Mouse (Mus musculus) CH12.LX (cell line): ENCODE results near the gene Tnfrsf18. TPM values are rescaled to one million over a fixed set of nuclear protein-coding genes. Genes with fewer than 3 reads are reported as not detected.

Source experiments
- DNase-seq: peaks from one replicate; pipeline ENCODE4 v3.0.0-alpha.2; 2013; ENCODE audit errors: extremely low read depth
- H3K27ac ChIP-seq: 2 replicates; pipeline ENCODE4 v1.5.1; 2012; ENCODE audit warnings: low read depth, mild to moderate bottlenecking, control low read depth, moderate library complexity; ENCODE audit not compliant: insufficient read depth
- H3K27me3 ChIP-seq: replicated peaks from 2 replicates; pipeline ENCODE3; 2012; ENCODE audit warnings: inconsistent platforms
- H3K36me3 ChIP-seq, 2 experiments: replicated peaks in 1 of 2; 2 replicates each; pipeline versions ENCODE3 to v1.6.1; 2012; ENCODE audit warnings: inconsistent platforms in 1 of 2, low read length in 1 of 2, mild to moderate bottlenecking in 1 of 2, mixed read lengths in 1 of 2, moderate library complexity in 1 of 2; ENCODE audit not compliant: control insufficient read depth in 1 of 2, insufficient read depth in 1 of 2
- H3K4me1 ChIP-seq, 2 experiments: 2 replicates each; pipeline ENCODE4 v1.6.1; 2012; ENCODE audit warnings: inconsistent platforms in 1 of 2, moderate library complexity in 1 of 2; ENCODE audit not compliant: insufficient read depth in 2 of 2, control insufficient read depth in 1 of 2
- H3K4me2 ChIP-seq: 2 replicates; pipeline ENCODE4 v1.6.1; 2012; ENCODE audit warnings: low read depth, mild to moderate bottlenecking, control low read depth; ENCODE audit not compliant: poor library complexity, insufficient read depth, severe bottlenecking
- H3K4me3 ChIP-seq, 3 experiments: fragments of 150-350 bp in 1 of 3; sonication (generic) in 1 of 3; replicated peaks in 1 of 3; 2 replicates each; pipeline versions ENCODE3 to v1.5.1; 2011 to 2012; ENCODE audit warnings: low read depth in 2 of 3, low read length in 2 of 3, mild to moderate bottlenecking in 2 of 3, moderate library complexity in 2 of 3, control low read depth in 1 of 3, improper control_type of control experiment in 1 of 3, inconsistent platforms in 1 of 3, mixed read lengths in 1 of 3; ENCODE audit not compliant: poor library complexity in 1 of 3
- H3K79me2 ChIP-seq: replicated peaks from 2 replicates; pipeline ENCODE4 v1.6.1; 2012; ENCODE audit warnings: mild to moderate bottlenecking, moderate library complexity; ENCODE audit not compliant: control insufficient read depth, poor library complexity, insufficient read depth, severe bottlenecking; ENCODE audit errors: extremely low read depth
- H3K9ac ChIP-seq: 2 replicates; pipeline ENCODE4 v1.6.1; 2012; ENCODE audit warnings: low read depth, mild to moderate bottlenecking, control low read depth, moderate library complexity; ENCODE audit not compliant: insufficient read depth
- H3K9me3 ChIP-seq: replicated peaks from 2 replicates; pipeline ENCODE3; 2012; ENCODE audit warnings: low read length, inconsistent platforms, mixed read lengths
- CHD2 ChIP-seq: IDR thresholded peaks from 2 replicates; pipeline ENCODE4 v1.6.1; 2011; ENCODE audit warnings: low read length, improper control_type of control experiment
- EP300 ChIP-seq: IDR thresholded peaks from 2 replicates; pipeline ENCODE4 v1.6.1; 2011; ENCODE audit warnings: low read length, improper control_type of control experiment
- ETS1 ChIP-seq: conservative IDR thresholded peaks from 2 replicates; pipeline ENCODE4 v1.6.1; 2012; ENCODE audit warnings: low read depth, mild to moderate bottlenecking, inconsistent platforms, low read length, improper control_type of control experiment, moderate library complexity
- HCFC1 ChIP-seq: IDR thresholded peaks from 2 replicates; pipeline ENCODE4 v1.6.1; 2012; ENCODE audit warnings: low read depth, mild to moderate bottlenecking, inconsistent platforms, low read length, improper control_type of control experiment
- MAFK ChIP-seq: IDR thresholded peaks from 2 replicates; pipeline ENCODE4 v1.6.1; 2011; ENCODE audit warnings: low read length, improper control_type of control experiment; ENCODE audit not compliant: insufficient replicate concordance
- MAX ChIP-seq: IDR thresholded peaks from 2 replicates; pipeline ENCODE4 v1.6.1; 2011; ENCODE audit warnings: low read length, improper control_type of control experiment
- MAZ ChIP-seq: IDR thresholded peaks from 2 replicates; pipeline ENCODE4 v1.6.1; 2012; ENCODE audit warnings: low read depth, mild to moderate bottlenecking, inconsistent platforms, low read length, improper control_type of control experiment, moderate library complexity
- MEF2A ChIP-seq: IDR thresholded peaks from 2 replicates; pipeline ENCODE4 v1.6.1; 2014; ENCODE audit warnings: low read depth, mild to moderate bottlenecking, inconsistent platforms, low read length, improper control_type of control experiment, borderline replicate concordance
- MYC ChIP-seq: IDR thresholded peaks from 2 replicates; pipeline ENCODE4 v1.6.1; 2011; ENCODE audit warnings: low read depth, mild to moderate bottlenecking, improper control_type of control experiment, low read length
- NELFE ChIP-seq: IDR thresholded peaks from 2 replicates; pipeline ENCODE4 v1.6.1; 2011; ENCODE audit warnings: low read depth, low read length, improper control_type of control experiment
- NRF1 ChIP-seq: IDR thresholded peaks from 2 replicates; pipeline ENCODE4 v1.6.1; 2014; ENCODE audit warnings: low read depth, mild to moderate bottlenecking, inconsistent platforms, low read length, improper control_type of control experiment, moderate library complexity
- PAX5 ChIP-seq: IDR thresholded peaks from 2 replicates; pipeline ENCODE4 v1.6.1; 2012; ENCODE audit warnings: low read length, inconsistent platforms, mixed read lengths
- POLR2A ChIP-seq: IDR thresholded peaks from 2 replicates; pipeline ENCODE4 v1.6.1; 2011; ENCODE audit warnings: low read depth, mild to moderate bottlenecking, improper control_type of control experiment, low read length
- RAD21 ChIP-seq: IDR thresholded peaks from 2 replicates; pipeline ENCODE4 v1.6.1; 2011; ENCODE audit warnings: low read depth, mild to moderate bottlenecking, low read length, improper control_type of control experiment, moderate library complexity
- SIN3A ChIP-seq: IDR thresholded peaks from 2 replicates; pipeline ENCODE4 v1.6.1; 2012; ENCODE audit warnings: low read length, improper control_type of control experiment, inconsistent platforms
- TCF12 ChIP-seq: IDR thresholded peaks from 2 replicates; pipeline ENCODE4 v1.6.1; 2014; ENCODE audit warnings: low read depth, mild to moderate bottlenecking, inconsistent platforms, low read length, improper control_type of control experiment
- ZKSCAN1 ChIP-seq: IDR thresholded peaks from 2 replicates; pipeline ENCODE4 v1.6.1; 2012; ENCODE audit warnings: low read depth, inconsistent platforms, low read length, improper control_type of control experiment, borderline replicate concordance
- ZNF384 ChIP-seq: IDR thresholded peaks from 2 replicates; pipeline ENCODE4 v1.6.1; 2012; ENCODE audit warnings: low read depth, low read length, improper control_type of control experiment, inconsistent platforms
- dilution Hi-C: fragments of 300-500 bp; cut with MboI; formaldehyde crosslinking; loops from 2 replicates; pipeline ENCODE4 v1.14.3; 2020; ENCODE audit warnings: low sequenced_read_pairs; ENCODE audit not compliant: extremely low pct_unique_long_range_greater_than_20kb, extremely low pct_ligation_motif_present
- in situ Hi-C: fragments of 300-500 bp; cut with MboI; formaldehyde crosslinking; loops from 3 replicates; pipeline ENCODE4 v1.14.3; 2019; ENCODE audit warnings: low sequenced_read_pairs, low pct_ligation_motif_present, low pct_unique_long_range_greater_than_20kb, mixed read lengths
- polyA plus RNA-seq: library from polyadenylated mRNA; unstranded; fragments of >175 nt; gene quantifications from 2 replicates; pipeline ENCODE4 v1.2.1, GENCODE M21; 2012; ENCODE audit warnings: low read depth; ENCODE audit not compliant: insufficient read length
- total RNA-seq, 2 experiments: library from RNA; depleted of rRNA; stranded (reverse); fragments of 300-350 nt in 1 of 2; fragments of >200 nt in 1 of 2; gene quantifications; 2 replicates each; pipeline ENCODE4 v1.2.3; 2012 to 2014

Tnfrsf18 gene
- total and polyA plus RNA-seq, 3 experiments, result 48.4 to 76.1 (median 50.7) TPM

DNA sequence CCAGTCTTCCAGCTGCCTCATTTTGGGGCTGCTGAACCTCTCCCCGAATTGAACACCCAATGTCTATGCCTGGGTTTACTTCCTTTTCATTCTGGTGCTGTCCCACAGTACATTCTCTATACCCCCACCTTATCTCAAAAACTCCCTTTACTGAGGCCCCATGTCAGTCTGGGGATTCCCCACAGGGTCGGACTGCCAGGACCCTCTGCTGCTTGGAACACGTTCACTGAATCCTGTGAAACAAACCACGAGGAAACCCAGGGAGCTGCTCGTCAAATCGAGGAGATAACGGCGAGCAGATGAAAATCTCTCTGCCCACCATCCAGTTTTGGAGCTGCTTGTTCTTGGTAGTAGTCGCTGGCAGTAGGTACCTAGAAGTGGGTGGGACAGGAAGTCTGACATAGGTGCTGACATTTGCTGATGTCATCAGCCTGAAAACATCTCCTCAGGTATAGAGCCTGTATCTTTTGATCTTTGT is 4.0 kb upstream of the Tnfrsf18 start:
- H3K36me3 ChIP-seq, result peaks cover 0 to 18% of the 10 kb centered on the region in 2 experiments
- H3K4me3 ChIP-seq, result peak overlapping the region in 2 of 3 experiments; percentile 38 to 44
- H3K9ac ChIP-seq, result peak overlapping the region; percentile 38
- dilution Hi-C loops, result no loop called here
- peak overlapping the region; percentile 92 for H3K27ac ChIP-seq
- peaks cover 10 to 52% of the 10 kb centered on the region in 2 experiments for H3K4me1 ChIP-seq
- H3K27me3 ChIP-seq, result no peaks in the 10 kb centered on the region
- in situ Hi-C loops, result no loop called here
- H3K4me2 ChIP-seq, result peak overlapping the region; percentile 35
- H3K79me2 ChIP-seq, result no peaks in the 10 kb centered on the region
- no peaks in the 10 kb centered on the region for H3K9me3 ChIP-seq
- DNase-seq, result no peak
- TF ChIP-seq MAFK (peak; percentile 64; the same call in 1 of the 2 replicates), MEF2A (peak; percentile 63; the same call in 1 of the 2 replicates), NRF1 (0 out of 2 replicates have a peak, but pooled peaks have one; percentile 15), EP300 (0 out of 2 replicates have a peak, but pooled peaks have one; percentile 25), PAX5 (no peak), CHD2 (no peak), ZKSCAN1 (no peak), SIN3A (peak; percentile 71), ETS1 (peak; percentile 54; the same call in 1 of the 2 replicates), HCFC1 (peak; percentile 11; the same call in 1 of the 2 replicates), NELFE (peak; percentile 45; the same call in 1 of the 2 replicates), TCF12 (peak; percentile 47; the same call in 1 of the 2 replicates), MAZ (peak; percentile 66; the same call in 1 of the 2 replicates), MYC (0 out of 2 replicates have a peak, but pooled peaks have one; percentile 48), RAD21 (no peak), ZNF384 (no peak), POLR2A (peak; percentile 54), MAX (peak; percentile 72)

DNA sequence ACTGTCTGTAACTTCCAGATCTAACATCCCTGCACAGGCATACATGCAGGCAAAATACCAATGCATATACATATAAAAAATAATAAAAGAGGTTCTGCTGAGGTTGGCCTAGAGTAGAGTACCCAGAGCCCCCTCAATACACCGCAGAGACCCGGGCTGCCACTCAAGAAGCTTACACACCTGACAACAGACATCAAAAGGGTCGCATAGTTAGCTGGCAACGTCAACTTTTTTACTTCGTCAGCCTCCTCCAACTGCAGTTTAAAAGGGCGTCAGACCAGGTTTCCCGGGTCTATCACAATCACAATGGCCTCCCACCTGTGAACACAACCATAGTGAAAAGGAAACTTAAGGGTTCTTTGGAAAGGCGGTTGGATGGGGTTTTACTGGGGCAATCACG is 2.4 kb upstream of the Tnfrsf18 start:
- peaks cover 17 to 67% of the 10 kb centered on the region in 2 experiments for H3K4me1 ChIP-seq
- dilution Hi-C loops, result no loop called here
- in situ Hi-C loops, result no loop called here
- no peak overlapping the region for H3K9ac ChIP-seq
- no peaks in the 10 kb centered on the region for H3K27me3 ChIP-seq
- no peaks in the 10 kb centered on the region for H3K9me3 ChIP-seq
- no peak overlapping the region for H3K4me3 ChIP-seq
- no peak for DNase-seq
- no peak for TF ChIP-seq HCFC1
- no peak for TF ChIP-seq PAX5
- no peak overlapping the region for H3K4me2 ChIP-seq
- peaks cover 7 to 25% of the 10 kb centered on the region in 2 experiments for H3K36me3 ChIP-seq
- H3K27ac ChIP-seq, result no peak overlapping the region
- no peaks in the 10 kb centered on the region for H3K79me2 ChIP-seq
